Mouse (Mus musculus): ENCODE results near the gene Ptprm. TPM values are rescaled to one million over a fixed set of nuclear protein-coding genes. Genes with fewer than 3 reads are reported as not detected.

Gene Ptprm
- polyA plus RNA-seq, 1 experiment from 2014 or later = 1.6 TPM

GRCm38 (mm10) chr17:67363377-67364070 is 9.3 kb upstream of the Ptprm start:
- no peaks in the 10 kb centered on the region for H3K9me3 ChIP-seq (replicated peaks; ENCODE audit: control insufficient read depth, low read length)
- no peak for ATAC-seq (ENCODE audit: low read depth)
- no peak overlapping the region for H3K4me3 ChIP-seq (ENCODE audit: low read depth, low read length)
- H3K4me2 ChIP-seq (ENCODE audit: low read depth, low read length) = no peak overlapping the region
- no peak overlapping the region for H3K9ac ChIP-seq (ENCODE audit: low read depth, low read length)
- H3K27me3 ChIP-seq (ENCODE audit: control insufficient read depth, insufficient read depth, low read depth, low read length) = no peaks in the 10 kb centered on the region
- H3K4me1 ChIP-seq (ENCODE audit: control insufficient read depth, low read depth, low read length) = no peaks in the 10 kb centered on the region
- WGBS (ENCODE audit: insufficient replicate concordance) = 64% methylated on average over 11 of the region's 11 CpGs
- no peak overlapping the region for H3K27ac ChIP-seq (ENCODE audit: low read length)
- no peaks in the 10 kb centered on the region for H3K36me3 ChIP-seq (ENCODE audit: control insufficient read depth, insufficient read depth)

- no peak overlapping the region for H3K27ac ChIP-seq (ENCODE audit: low read length)
- no peak overlapping the region for H3K9ac ChIP-seq (ENCODE audit: low read depth, low read length)
- WGBS (ENCODE audit: insufficient replicate concordance) = 65% methylated on average over 6 of the region's 6 CpGs
- no peak overlapping the region for H3K4me3 ChIP-seq (ENCODE audit: low read depth, low read length)
- no peak overlapping the region for H3K4me2 ChIP-seq (ENCODE audit: low read depth, low read length)
- H3K9me3 ChIP-seq (replicated peaks; ENCODE audit: control insufficient read depth, low read length) = no peaks in the 10 kb centered on the region
- ATAC-seq (ENCODE audit: low read depth) = no peak
- no peaks in the 10 kb centered on the region for H3K27me3 ChIP-seq (ENCODE audit: control insufficient read depth, insufficient read depth, low read depth, low read length)
- H3K4me1 ChIP-seq (ENCODE audit: control insufficient read depth, low read depth, low read length) = no peaks in the 10 kb centered on the region
- no peaks in the 10 kb centered on the region for H3K36me3 ChIP-seq (ENCODE audit: control insufficient read depth, insufficient read depth)
These were observed 7.9 kb upstream of the Ptprm start for GRCm38 (mm10) chr17:67362131-67362530.

- Histone ChIP-seq H3K27me3 (ENCODE audit: control insufficient read depth, insufficient read depth, low read depth, low read length) (peaks cover 1% of the 10 kb centered on the region), H3K4me1 (ENCODE audit: control insufficient read depth, low read depth, low read length) (no peaks in the 10 kb centered on the region), H3K4me2 (ENCODE audit: low read depth, low read length) (no peak overlapping the region), H3K36me3 (ENCODE audit: control insufficient read depth, insufficient read depth) (no peaks in the 10 kb centered on the region), H3K9me3 (replicated peaks; ENCODE audit: control insufficient read depth, low read length) (no peaks in the 10 kb centered on the region), H3K27ac (ENCODE audit: low read length) (no peak overlapping the region), H3K9ac (ENCODE audit: low read depth, low read length) (no peak overlapping the region), H3K4me3 (ENCODE audit: low read depth, low read length) (no peak overlapping the region)
- no peak for ATAC-seq (ENCODE audit: low read depth)
- 36% methylated on average over 3 of the region's 3 CpGs for WGBS (ENCODE audit: insufficient replicate concordance)
These were observed 6.3 kb upstream of the Ptprm start for GRCm38 (mm10) chr17:67360606-67361005.

GRCm38 (mm10) chr17:67359578-67359977 is 5.3 kb upstream of the Ptprm start:
- 51% methylated on average over 5 of the region's 5 CpGs for WGBS (ENCODE audit: insufficient replicate concordance)
- Histone ChIP-seq H3K9me3 (replicated peaks; ENCODE audit: control insufficient read depth, low read length) (no peaks in the 10 kb centered on the region), H3K27me3 (ENCODE audit: control insufficient read depth, insufficient read depth, low read depth, low read length) (peaks cover 11% of the 10 kb centered on the region), H3K4me3 (ENCODE audit: low read depth, low read length) (no peak overlapping the region), H3K4me2 (ENCODE audit: low read depth, low read length) (no peak overlapping the region), H3K27ac (ENCODE audit: low read length) (no peak overlapping the region), H3K4me1 (ENCODE audit: control insufficient read depth, low read depth, low read length) (no peaks in the 10 kb centered on the region), H3K36me3 (ENCODE audit: control insufficient read depth, insufficient read depth) (no peaks in the 10 kb centered on the region), H3K9ac (ENCODE audit: low read depth, low read length) (no peak overlapping the region)
- no peak for ATAC-seq (ENCODE audit: low read depth)

- ATAC-seq (ENCODE audit: low read depth) = no peak
- H3K4me2 ChIP-seq (ENCODE audit: low read depth, low read length) = no peak overlapping the region
- no peak overlapping the region for H3K27ac ChIP-seq (ENCODE audit: low read length)
- H3K9ac ChIP-seq (ENCODE audit: low read depth, low read length) = no peak overlapping the region
- H3K36me3 ChIP-seq (ENCODE audit: control insufficient read depth, insufficient read depth) = no peaks in the 10 kb centered on the region
- no peak overlapping the region for H3K4me3 ChIP-seq (ENCODE audit: low read depth, low read length)
- no peaks in the 10 kb centered on the region for H3K9me3 ChIP-seq (replicated peaks; ENCODE audit: control insufficient read depth, low read length)
- peaks cover 21% of the 10 kb centered on the region for H3K27me3 ChIP-seq (ENCODE audit: control insufficient read depth, insufficient read depth, low read depth, low read length)
- 66% methylated on average over 7 of the region's 7 CpGs for WGBS (ENCODE audit: insufficient replicate concordance)
- H3K4me1 ChIP-seq (ENCODE audit: control insufficient read depth, low read depth, low read length) = no peaks in the 10 kb centered on the region
These were observed 4.3 kb upstream of the Ptprm start for GRCm38 (mm10) chr17:67358541-67358940.

- 37% methylated on average over 4 of the region's 4 CpGs for WGBS (ENCODE audit: insufficient replicate concordance)
- no peak overlapping the region for H3K4me2 ChIP-seq (ENCODE audit: low read depth, low read length)
- H3K9ac ChIP-seq (ENCODE audit: low read depth, low read length) = no peak overlapping the region
- H3K27me3 ChIP-seq (ENCODE audit: control insufficient read depth, insufficient read depth, low read depth, low read length) = peaks cover 35% of the 10 kb centered on the region
- ATAC-seq (ENCODE audit: low read depth) = no peak
- H3K4me3 ChIP-seq (ENCODE audit: low read depth, low read length) = no peak overlapping the region
- H3K9me3 ChIP-seq (replicated peaks; ENCODE audit: control insufficient read depth, low read length) = no peaks in the 10 kb centered on the region
- no peak overlapping the region for H3K27ac ChIP-seq (ENCODE audit: low read length)
- H3K36me3 ChIP-seq (ENCODE audit: control insufficient read depth, insufficient read depth) = no peaks in the 10 kb centered on the region
- no peaks in the 10 kb centered on the region for H3K4me1 ChIP-seq (ENCODE audit: control insufficient read depth, low read depth, low read length)
These were observed 2.9 kb upstream of the Ptprm start for GRCm38 (mm10) chr17:67357191-67357590.

GRCm38 (mm10) chr17:67355251-67355650 is 994 bp upstream of the Ptprm start:
- H3K9ac ChIP-seq (ENCODE audit: low read depth, low read length) = no peak overlapping the region
- no peak overlapping the region for H3K4me3 ChIP-seq (ENCODE audit: low read depth, low read length)
- H3K36me3 ChIP-seq (ENCODE audit: control insufficient read depth, insufficient read depth) = no peaks in the 10 kb centered on the region
- H3K9me3 ChIP-seq (replicated peaks; ENCODE audit: control insufficient read depth, low read length) = no peaks in the 10 kb centered on the region
- no peak overlapping the region for H3K27ac ChIP-seq (ENCODE audit: low read length)
- no peak for ATAC-seq (ENCODE audit: low read depth)
- H3K27me3 ChIP-seq (ENCODE audit: control insufficient read depth, insufficient read depth, low read depth, low read length) = peaks cover 43% of the 10 kb centered on the region
- H3K4me1 ChIP-seq (ENCODE audit: control insufficient read depth, low read depth, low read length) = no peaks in the 10 kb centered on the region
- WGBS (ENCODE audit: insufficient replicate concordance) = 57% methylated on average over 5 of the region's 5 CpGs
- H3K4me2 ChIP-seq (ENCODE audit: low read depth, low read length) = no peak overlapping the region

- peak overlapping the region; percentile 34; the same call in 1 of the 2 replicates for H3K9ac ChIP-seq (ENCODE audit: low read depth, low read length)
- no peaks in the 10 kb centered on the region for H3K9me3 ChIP-seq (replicated peaks; ENCODE audit: control insufficient read depth, low read length)
- H3K4me1 ChIP-seq (ENCODE audit: control insufficient read depth, low read depth, low read length) = no peaks in the 10 kb centered on the region
- no peaks in the 10 kb centered on the region for H3K36me3 ChIP-seq (ENCODE audit: control insufficient read depth, insufficient read depth)
- under 1% methylated on average over 67 of the region's 68 CpGs for WGBS (ENCODE audit: insufficient replicate concordance)
- peaks cover 43% of the 10 kb centered on the region for H3K27me3 ChIP-seq (ENCODE audit: control insufficient read depth, insufficient read depth, low read depth, low read length)
- H3K4me3 ChIP-seq (ENCODE audit: low read depth, low read length) = peak overlapping the region; percentile 56
- H3K4me2 ChIP-seq (ENCODE audit: low read depth, low read length) = peak overlapping the region; percentile 65
- H3K27ac ChIP-seq (ENCODE audit: low read length) = no peak overlapping the region
- 0 out of 2 replicates have a peak, but pooled peaks have one; percentile 7 for ATAC-seq (ENCODE audit: low read depth)
These were observed 334 bp downstream of the Ptprm start for GRCm38 (mm10) chr17:67353796-67354450.
